Mouse (Mus musculus): ENCODE measurements around the gene St3gal2.

- TF ChIP-seq CTCF (IDR thresholded peaks at IDR 0.05; ENCODE audit: low read depth), result no peak
- no peak for TF ChIP-seq EP300 (optimal IDR thresholded peaks at IDR 0.05)
These were observed 24.5 kb upstream of the St3gal2 start for GRCm38 (mm10) chr8:110895254-110895653.

All from stomach, postnatal 0 days (tissue).